Comparison of ENCODE assay signal across 9 mouse cellular contexts in the genomic region with DNA sequence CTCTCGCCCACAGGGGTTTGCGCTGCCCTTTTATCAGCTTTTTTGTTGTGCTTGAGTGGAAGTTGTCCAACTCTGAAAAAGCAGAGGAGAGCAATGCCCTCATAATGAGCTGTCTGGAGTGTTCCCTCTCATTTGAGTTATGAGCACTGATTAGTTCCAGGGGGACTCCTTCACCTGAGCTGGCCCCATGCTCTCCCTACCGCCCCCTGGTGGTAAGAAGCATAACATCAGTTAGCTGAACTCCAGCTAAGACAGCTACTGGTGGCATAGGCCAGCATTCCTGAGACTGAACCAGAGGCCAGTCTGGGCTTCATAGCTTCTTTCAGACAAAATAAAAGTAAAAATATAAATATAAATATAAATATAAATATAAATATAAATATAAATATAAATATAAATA.
DNase-seq lines count a peak whose midpoint lies in the region; ATAC-seq and TF ChIP-seq lines count a peak whose summit lies in the region.
"Had no signal": no experiment of that assay in that cellular context is flagged by ENCODE, and none has a peak within 500 bp of the region (broad histone marks: within the 10 kb centered on the region; RNA-seq: fewer than 3 reads in every experiment).

No protein-coding gene starts in this region.

- TF ChIP-seq CTCF in forebrain, postnatal 0 days (IDR thresholded peaks at IDR 0.05; ENCODE audit: low read depth): peak; percentile 67
- TF ChIP-seq CTCF in midbrain, postnatal 0 days (IDR thresholded peaks at IDR 0.05): peak; percentile 70

- no peak overlapping the region for H3K4me3 ChIP-seq in forebrain, postnatal 0 days (ENCODE audit: low read depth, low read length)
- no peak overlapping the region for H3K4me3 ChIP-seq in forebrain, embryonic 12.5 days (replicated peaks)
- H3K4me3 ChIP-seq in midbrain, postnatal 0 days (ENCODE audit: low read depth, low read length): no peak overlapping the region
- no peak overlapping the region for H3K4me3 ChIP-seq in midbrain, embryonic 10.5 days
- H3K4me3 ChIP-seq in midbrain, embryonic 15.5 days: no peak overlapping the region
- H3K4me3 ChIP-seq: midbrain, embryonic 12.5 days had no signal

- WGBS in forebrain, postnatal 0 days: 60% methylated on average over 3 of the region's 3 CpGs
- 74% methylated on average over 3 of the region's 3 CpGs for WGBS in forebrain, embryonic 12.5 days
- WGBS in midbrain, postnatal 0 days: 63% methylated on average over 3 of the region's 3 CpGs
- 69% methylated on average over 3 of the region's 3 CpGs for WGBS in midbrain, embryonic 10.5 days
- 67% methylated on average over 3 of the region's 3 CpGs for WGBS in midbrain, embryonic 15.5 days

- DNase-seq in forebrain, postnatal 0 days: no peak
- peak; percentile 34 for DNase-seq in midbrain, postnatal 0 days (ENCODE audit: low spot score)
- no peak for DNase-seq in midbrain, embryonic 10.5 days (ENCODE audit: low spot score)
- DNase-seq in adrenal gland, postnatal 36 days: peak; percentile 57 to 75
- peak; percentile 37 for DNase-seq in hindlimb bud, embryonic 11.5 days (ENCODE audit: extremely low spot score, low read depth, low spot score)
- peak; percentile 1 for DNase-seq in naive thymus-derived CD4-positive, alpha-beta T cell, adult 2 months (ENCODE audit: low read depth)

- no peaks in the 10 kb centered on the region for H3K36me3 ChIP-seq in forebrain, postnatal 0 days (ENCODE audit: insufficient read depth)
- H3K36me3 ChIP-seq in forebrain, embryonic 12.5 days (replicated peaks): no peaks in the 10 kb centered on the region
- no peaks in the 10 kb centered on the region for H3K36me3 ChIP-seq in midbrain, postnatal 0 days (ENCODE audit: insufficient read depth, low read length)
- H3K36me3 ChIP-seq in midbrain, embryonic 10.5 days: no peaks in the 10 kb centered on the region
- H3K36me3 ChIP-seq in midbrain, embryonic 15.5 days (replicated peaks): no peaks in the 10 kb centered on the region
- H3K36me3 ChIP-seq: midbrain, embryonic 12.5 days had no signal

- no peak overlapping the region for H3K9ac ChIP-seq in forebrain, postnatal 0 days
- no peak overlapping the region for H3K9ac ChIP-seq in forebrain, embryonic 12.5 days
- H3K9ac ChIP-seq in midbrain, postnatal 0 days (replicated peaks; ENCODE audit: low read length, poor library complexity, severe bottlenecking): no peak overlapping the region
- no peak overlapping the region for H3K9ac ChIP-seq in midbrain, embryonic 15.5 days
- H3K9ac ChIP-seq: midbrain, embryonic 12.5 days had no signal

- no peak overlapping the region for H3K27ac ChIP-seq in forebrain, postnatal 0 days (ENCODE audit: low read depth, low read length)
- H3K27ac ChIP-seq in forebrain, embryonic 12.5 days: no peak overlapping the region
- no peak overlapping the region for H3K27ac ChIP-seq in midbrain, postnatal 0 days (ENCODE audit: low read depth, low read length)
- H3K27ac ChIP-seq in midbrain, embryonic 10.5 days (replicated peaks): no peak overlapping the region
- H3K27ac ChIP-seq in midbrain, embryonic 15.5 days: no peak overlapping the region
- H3K27ac ChIP-seq: midbrain, embryonic 12.5 days had no signal

- H3K4me2 ChIP-seq in forebrain, postnatal 0 days (ENCODE audit: low read depth): no peak overlapping the region
- no peak overlapping the region for H3K4me2 ChIP-seq in forebrain, embryonic 12.5 days
- H3K4me2 ChIP-seq in midbrain, postnatal 0 days (ENCODE audit: low read depth, low read length, poor library complexity, severe bottlenecking): no peak overlapping the region
- no peak overlapping the region for H3K4me2 ChIP-seq in midbrain, embryonic 15.5 days
- H3K4me2 ChIP-seq: midbrain, embryonic 12.5 days had no signal

- no peaks in the 10 kb centered on the region for H3K27me3 ChIP-seq in forebrain, postnatal 0 days (ENCODE audit: insufficient read depth, low read length)
- H3K27me3 ChIP-seq in forebrain, embryonic 12.5 days: 0 out of 2 replicates have a peak, but pooled peaks cover 3% of the 10 kb centered on the region
- no peaks in the 10 kb centered on the region for H3K27me3 ChIP-seq in midbrain, postnatal 0 days (ENCODE audit: insufficient read depth, low read length)
- no peaks in the 10 kb centered on the region for H3K27me3 ChIP-seq in midbrain, embryonic 10.5 days (ENCODE audit: low read depth, poor library complexity, severe bottlenecking)
- no peaks in the 10 kb centered on the region for H3K27me3 ChIP-seq in midbrain, embryonic 15.5 days (replicated peaks)
- H3K27me3 ChIP-seq: midbrain, embryonic 12.5 days had no signal

- ATAC-seq in forebrain, postnatal 0 days: no peak
- ATAC-seq in forebrain, embryonic 12.5 days (ENCODE audit: low FRiP score): no peak
- ATAC-seq in midbrain, postnatal 0 days (ENCODE audit: low FRiP score): no peak
- no peak for ATAC-seq in midbrain, embryonic 15.5 days (replicated peaks)

- H3K9me3 ChIP-seq in forebrain, postnatal 0 days (ENCODE audit: low read length): no peaks in the 10 kb centered on the region
- H3K9me3 ChIP-seq in forebrain, embryonic 12.5 days: no peaks in the 10 kb centered on the region
- no peaks in the 10 kb centered on the region for H3K9me3 ChIP-seq in midbrain, postnatal 0 days (ENCODE audit: low read length)
- no peaks in the 10 kb centered on the region for H3K9me3 ChIP-seq in midbrain, embryonic 10.5 days (replicated peaks)
- no peaks in the 10 kb centered on the region for H3K9me3 ChIP-seq in midbrain, embryonic 15.5 days
- H3K9me3 ChIP-seq: midbrain, embryonic 12.5 days had no signal

- no peaks in the 10 kb centered on the region for H3K4me1 ChIP-seq in forebrain, postnatal 0 days (ENCODE audit: insufficient read depth)
- peaks cover 10% of the 10 kb centered on the region for H3K4me1 ChIP-seq in forebrain, embryonic 12.5 days
- no peaks in the 10 kb centered on the region for H3K4me1 ChIP-seq in midbrain, postnatal 0 days (ENCODE audit: insufficient read depth, low read length)
- no peaks in the 10 kb centered on the region for H3K4me1 ChIP-seq in midbrain, embryonic 10.5 days
- H3K4me1 ChIP-seq in midbrain, embryonic 15.5 days: 0 out of 2 replicates have a peak, but pooled peaks cover 5% of the 10 kb centered on the region

Comparison
In these comparisons a context has a peak if more than half of its experiments do, and no peak if none do; other contexts are left out.
1. DNase-seq: peak in midbrain, postnatal 0 days (single experiment), adrenal gland, postnatal 36 days (2 of 2), hindlimb bud, embryonic 11.5 days (single experiment) and naive thymus-derived CD4-positive, alpha-beta T cell, adult 2 months (single experiment); none in forebrain, postnatal 0 days (single experiment) and midbrain, embryonic 10.5 days (single experiment).